ENCODE assay signal across 11 mouse cellular contexts in genomic region chr1:182398171-182398570, GRCm38 (mm10). TPM values are rescaled to one million over a fixed set of nuclear protein-coding genes. Genes with fewer than 3 reads are reported as not detected.
DNase-seq lines count a peak whose midpoint lies in the region; ATAC-seq and TF ChIP-seq lines count a peak whose summit lies in the region.
"Had no signal": no experiment of that assay in that cellular context is flagged by ENCODE, and none has a peak within 500 bp of the region (broad histone marks: within the 10 kb centered on the region; RNA-seq: fewer than 3 reads in every experiment).

No protein-coding gene starts in this region.

- no peak for TF ChIP-seq CTCF in testis, adult 2 months (IDR thresholded peaks at IDR 0.05; ENCODE audit: control insufficient read depth, insufficient read depth, insufficient replicate concordance, low read depth, low read length)

- H3K27me3 ChIP-seq in forebrain, embryonic 14.5 days (replicated peaks; ENCODE audit: control insufficient read depth, insufficient read depth, low read length): no peaks in the 10 kb centered on the region
- H3K27me3 ChIP-seq in forebrain, embryonic 13.5 days: no peaks in the 10 kb centered on the region
- no peaks in the 10 kb centered on the region for H3K27me3 ChIP-seq in kidney, embryonic 15.5 days
- H3K27me3 ChIP-seq in testis, adult 2 months (ENCODE audit: control insufficient read depth, insufficient read depth, low read length): no peaks in the 10 kb centered on the region

- H3K4me1 ChIP-seq in forebrain, embryonic 14.5 days (ENCODE audit: control insufficient read depth, insufficient read depth, low read length): no peaks in the 10 kb centered on the region
- H3K4me1 ChIP-seq in forebrain, embryonic 13.5 days: no peaks in the 10 kb centered on the region; the same call in 1 of the 2 replicates
- H3K4me1 ChIP-seq in kidney, embryonic 15.5 days: peaks cover 18% of the 10 kb centered on the region
- peaks cover 6% of the 10 kb centered on the region for H3K4me1 ChIP-seq in testis, adult 2 months (ENCODE audit: control insufficient read depth, insufficient read depth, low read length)

- H3K27ac ChIP-seq in forebrain, embryonic 14.5 days (ENCODE audit: low read depth, low read length): no peak overlapping the region
- H3K27ac ChIP-seq in forebrain, embryonic 13.5 days: no peak overlapping the region
- peak overlapping the region; percentile 7; the same call in 1 of the 2 replicates for H3K27ac ChIP-seq in kidney, embryonic 15.5 days
- peak overlapping the region; percentile 22; the same call in 1 of the 2 replicates for H3K27ac ChIP-seq in testis, adult 2 months (ENCODE audit: control insufficient read depth, insufficient read depth, low read depth, low read length)

- no peaks in the 10 kb centered on the region for H3K36me3 ChIP-seq in forebrain, embryonic 14.5 days (ENCODE audit: control insufficient read depth, insufficient read depth, low read length)
- no peaks in the 10 kb centered on the region for H3K36me3 ChIP-seq in forebrain, embryonic 13.5 days (ENCODE audit: poor library complexity, severe bottlenecking)
- H3K36me3 ChIP-seq in kidney, embryonic 15.5 days: no peaks in the 10 kb centered on the region
- H3K36me3 ChIP-seq in testis, adult 2 months (ENCODE audit: control insufficient read depth, insufficient read depth, low read length): no peaks in the 10 kb centered on the region

- DNase-seq in forebrain, embryonic 14.5 days (ENCODE audit: low spot score): peak; percentile 20
- DNase-seq in kidney, adult 8-10 months: no peak
- no peak for DNase-seq in testis, postnatal 14 days (ENCODE audit: low spot score)
- DNase-seq: cerebellum, adult 9-10 months; kidney, adult 11 months; thymus, postnatal 36 days had no signal

- TF ChIP-seq POLR2A in testis, adult 2 months (IDR thresholded peaks at IDR 0.05; ENCODE audit: control insufficient read depth, low read depth, low read length): no peak

- no peak overlapping the region for H3K4me3 ChIP-seq in forebrain, embryonic 14.5 days (ENCODE audit: low read depth, low read length)
- no peak overlapping the region for H3K4me3 ChIP-seq in forebrain, embryonic 13.5 days
- H3K4me3 ChIP-seq in kidney, embryonic 15.5 days (replicated peaks): no peak overlapping the region
- no peak overlapping the region for H3K4me3 ChIP-seq in testis, adult 2 months (ENCODE audit: control insufficient read depth, low read depth, low read length)

- no peaks in the 10 kb centered on the region for H3K9me3 ChIP-seq in forebrain, embryonic 14.5 days (replicated peaks; ENCODE audit: control insufficient read depth, low read length)
- no peaks in the 10 kb centered on the region for H3K9me3 ChIP-seq in forebrain, embryonic 13.5 days (replicated peaks)
- H3K9me3 ChIP-seq in kidney, embryonic 15.5 days (replicated peaks): no peaks in the 10 kb centered on the region

- H3K4me2 ChIP-seq in forebrain, embryonic 14.5 days (ENCODE audit: low read length): no peak overlapping the region
- H3K4me2 ChIP-seq in forebrain, embryonic 13.5 days: no peak overlapping the region
- H3K4me2 ChIP-seq in kidney, embryonic 15.5 days: no peak overlapping the region

- no peak for ATAC-seq in forebrain, embryonic 14.5 days
- no peak for ATAC-seq in forebrain, embryonic 13.5 days
- ATAC-seq in kidney, embryonic 15.5 days (replicated peaks; ENCODE audit: low FRiP score): no peak
- no peak for ATAC-seq in inflammation-experienced regulatory T-cells, adult 6 months
- no peak for ATAC-seq in granulocyte monocyte progenitor cell, adult 5-6 weeks (replicated peaks; ENCODE audit: poor library complexity, severe bottlenecking)

- 76% methylated on average over 8 of the region's 8 CpGs for WGBS in forebrain, embryonic 14.5 days
- WGBS in forebrain, embryonic 13.5 days: 70% methylated on average over 8 of the region's 8 CpGs
- 49% methylated on average over 8 of the region's 8 CpGs for WGBS in kidney, embryonic 15.5 days

- H3K9ac ChIP-seq in forebrain, embryonic 14.5 days (ENCODE audit: low read length): no peak overlapping the region
- no peak overlapping the region for H3K9ac ChIP-seq in forebrain, embryonic 13.5 days
- no peak overlapping the region for H3K9ac ChIP-seq in kidney, embryonic 15.5 days

RNA-seq across cellular contexts. Expression of gene Trp53bp2, which starts 10.8 kb away (rescaled TPM):
- 20.2 and 24.7 TPM in 2 replicates for polyA plus RNA-seq in forebrain, embryonic 14.5 days (2014; fragmentation: Nextera tagmentation; extraction: Ambion mirVana)
- 24.1 and 25.2 TPM in 2 replicates for polyA plus RNA-seq in forebrain, embryonic 13.5 days (2015; fragmentation: Nextera tagmentation; extraction: Ambion mirVana)
- 27.2 and 27.8 TPM in 2 replicates for polyA plus RNA-seq in kidney, embryonic 15.5 days (2015; fragmentation: Nextera tagmentation; extraction: Ambion mirVana)
- 4.5 and 4.6 TPM in 2 replicates for polyA plus RNA-seq in testis, adult 2 months (2012; rRNA removed)
- polyA plus RNA-seq in inflammation-experienced regulatory T-cells, adult 6 months (2017; shearing (Covaris generic)): 1 to 10 TPM; 6.5 to 7.5 (median 6.6) TPM
- total RNA-seq in granulocyte monocyte progenitor cell, adult 5-6 weeks (2014; fragmentation: Nextera tagmentation): 7.9 and 15.7 TPM in 2 replicates
- 7.5 and 9.8 TPM in 2 replicates for total RNA-seq in granulocyte monocyte progenitor cell, adult 5-6 weeks (2017)

RNA-seq across cellular contexts. Expression of gene Fbxo28, which starts 56.7 kb away (rescaled TPM):
- 30.5 and 31.7 TPM in 2 replicates for polyA plus RNA-seq in forebrain, embryonic 14.5 days (2014; fragmentation: Nextera tagmentation; extraction: Ambion mirVana)
- polyA plus RNA-seq in forebrain, embryonic 13.5 days (2015; fragmentation: Nextera tagmentation; extraction: Ambion mirVana): 29.3 TPM in 2 replicates
- polyA plus RNA-seq in kidney, embryonic 15.5 days (2015; fragmentation: Nextera tagmentation; extraction: Ambion mirVana): 18.1 and 18.4 TPM in 2 replicates
- 6.8 and 7.9 TPM in 2 replicates for polyA plus RNA-seq in testis, adult 2 months (2012; rRNA removed)
- 1 to 10 TPM; 6.0 to 8.2 (median 6.7) TPM for polyA plus RNA-seq in inflammation-experienced regulatory T-cells, adult 6 months (2017; shearing (Covaris generic))
- total RNA-seq in granulocyte monocyte progenitor cell, adult 5-6 weeks (2014; fragmentation: Nextera tagmentation): 12.2 and 14.3 TPM in 2 replicates
- total RNA-seq in granulocyte monocyte progenitor cell, adult 5-6 weeks (2017): 12.1 and 22.2 TPM in 2 replicates

Comparison
In these comparisons a context has a peak if more than half of its experiments do, and no peak if none do; other contexts are left out.
1. H3K27ac ChIP-seq: peak in kidney, embryonic 15.5 days (single experiment) and testis, adult 2 months (single experiment); none in forebrain, embryonic 14.5 days (single experiment) and forebrain, embryonic 13.5 days (single experiment).